Mouse (Mus musculus) liver, postnatal 0 days (tissue): ENCODE measurements around the gene Lrit3.

Experiments used
- CTCF ChIP-seq: sonication (generic); IDR thresholded peaks from 2 replicates; pipeline ENCODE4 v1.5.1; 2016; ENCODE audit warnings: antibody characterized with exemption, low read depth
- EP300 ChIP-seq: IDR thresholded peaks from 2 replicates; pipeline ENCODE4 v1.6.1; 2016; ENCODE audit warnings: antibody characterized with exemption, low read depth, mild to moderate bottlenecking

- TF ChIP-seq CTCF: no peak
- no peak for TF ChIP-seq EP300
Observed at GRCm38 (mm10) chr3:129738291-129739183, 65.3 kb downstream of the Lrit3 start.
